Mouse (Mus musculus) cortical plate, adult 2 months (tissue): ENCODE measurements at regions not wholly inside any gene's neighbourhood (a gene's known extent, or its start where the extent isn't known, plus 50 kb on each side); places are given as distances from the start of the nearest gene placed in this dataset.

Experiments used
- CTCF ChIP-seq: fragments of 200-500 bp; IDR thresholded peaks from 2 replicates; pipeline ENCODE4 v1.5.1; 2011; ENCODE audit warnings: mild to moderate bottlenecking, control low read depth, low read length; ENCODE audit not compliant: insufficient read depth; ENCODE audit errors: extremely low read depth
- POLR2A ChIP-seq: fragments of 200-500 bp; IDR thresholded peaks from 2 replicates; pipeline ENCODE4 v1.6.1; 2011; ENCODE audit warnings: mild to moderate bottlenecking, low read length, control low read depth; ENCODE audit not compliant: insufficient read depth; ENCODE audit errors: extremely low read depth

- TF ChIP-seq POLR2A (no peak), CTCF (no peak)
These were observed 304.5 kb downstream of the Gm826 start for GRCm38 (mm10) chr2:160029432-160029831.
